Mouse (Mus musculus) neural tube, postnatal 0 days (tissue): ENCODE measurements around the gene Vmn1r113. TPM values are rescaled to one million over a fixed set of nuclear protein-coding genes. Genes with fewer than 3 reads are reported as not detected.

Experiments used
- polyA plus RNA-seq: library from polyadenylated mRNA; unstranded; fragments of >200 nt; fragmentation: Nextera tagmentation; extraction: Ambion mirVana; gene quantifications from 2 replicates; pipeline ENCODE4 v1.2.1, GENCODE M21; 2015

Vmn1r113 gene
- polyA plus RNA-seq: not detected in 2 replicates

GRCm38 (mm10) chr7:20786985-20787384, at the start of gene Vmn1r113:
Vmn1r113 (plus strand) TSS chr7:20787285.

GRCm38 (mm10) chr7:20770885-20771284, 16.2 kb upstream of the Vmn1r113 start, which contains the start of gene Vmn1r112:
Vmn1r112 (plus strand) TSS chr7:20771185.

GRCm38 (mm10) chr7:20812086-20812485, 25.0 kb downstream of the Vmn1r113 start, which contains the start of gene Vmn1r114:
Vmn1r114 (minus strand) TSS chr7:20812186.

Other genes starting within 250 kb of the Vmn1r113 start
- gene Gm5726, start 241.5 kb upstream of the Vmn1r113 start, polyA plus RNA-seq: not detected in 2 replicates
- gene Gm4141, start 211.0 kb upstream of the Vmn1r113 start, polyA plus RNA-seq: not detected in 2 replicates
- gene Gm4513, start 188.3 kb upstream of the Vmn1r113 start, polyA plus RNA-seq: not detected in 2 replicates
- gene Vmn1r107, start 118.4 kb upstream of the Vmn1r113 start, polyA plus RNA-seq: not detected in 2 replicates
- gene Vmn1r111, start 84.1 kb upstream of the Vmn1r113 start, polyA plus RNA-seq: not detected in 2 replicates
- not detected in 2 replicates for gene Gm10668, start 56.7 kb upstream of the Vmn1r113 start, polyA plus RNA-seq
- gene Vmn1r112, start 16.1 kb upstream of the Vmn1r113 start, polyA plus RNA-seq: not detected in 2 replicates
- not detected in 2 replicates for gene Vmn1r114, start 24.9 kb downstream of the Vmn1r113 start, polyA plus RNA-seq
- gene Vmn1r115, start 57.7 kb downstream of the Vmn1r113 start, polyA plus RNA-seq: not detected in 2 replicates
- not detected in 2 replicates for gene Vmn1r116, start 85.0 kb downstream of the Vmn1r113 start, polyA plus RNA-seq
- gene Vmn1r117, start 96.8 kb downstream of the Vmn1r113 start, polyA plus RNA-seq: not detected in 2 replicates
- gene Vmn1r118, start 125.1 kb downstream of the Vmn1r113 start, polyA plus RNA-seq: not detected in 2 replicates
- not detected in 2 replicates for gene Vmn1r119, start 225.2 kb downstream of the Vmn1r113 start, polyA plus RNA-seq